Mouse (Mus musculus): Measurements from ENCODE around the gene Capzb. TPM values are rescaled to one million over a fixed set of nuclear protein-coding genes. Genes with fewer than 3 reads are reported as not detected.

Gene Capzb
- total and polyA plus RNA-seq, 3 experiments, result 86.4 to 388 (median 160) TPM

GRCm38 (mm10) chr4:139209130-139209840, 16.6 kb downstream of the Capzb start:
- DNase-seq (ENCODE audit: extremely low read depth), result peak; percentile 35
- Histone ChIP-seq H3K9ac (ENCODE audit: insufficient read depth, low read depth) (no peak overlapping the region), H3K36me3 (replicated peaks in 1 of 2; ENCODE audit: control insufficient read depth in 1 of 2, insufficient read depth in 1 of 2, low read length in 1 of 2) (peaks cover 10 to 76% of the 10 kb centered on the region in 2 experiments), H3K4me3 (replicated peaks in 1 of 3; ENCODE audit: low read depth in 2 of 3, low read length in 2 of 3, poor library complexity in 1 of 3) (peak overlapping the region in 1 of 3 experiments; percentile 57), H3K4me1 (ENCODE audit: control insufficient read depth in 1 of 2, insufficient read depth in 2 of 2) (peaks cover 58 to 98% of the 10 kb centered on the region in 2 experiments), H3K9me3 (replicated peaks; ENCODE audit: low read length) (no peaks in the 10 kb centered on the region), H3K79me2 (replicated peaks; ENCODE audit: control insufficient read depth, extremely low read depth, insufficient read depth, poor library complexity, severe bottlenecking) (peaks cover 74% of the 10 kb centered on the region), H3K4me2 (ENCODE audit: insufficient read depth, low read depth, poor library complexity, severe bottlenecking) (peak overlapping the region; percentile 38; the same call in 1 of the 2 replicates), H3K27ac (ENCODE audit: insufficient read depth, low read depth) (peak overlapping the region; percentile 90), H3K27me3 (replicated peaks) (no peaks in the 10 kb centered on the region)
- dilution Hi-C loops (cut with MboI; ENCODE audit: extremely low pct_ligation_motif_present, extremely low pct_unique_long_range_greater_than_20kb, low sequenced_read_pairs), result no loop called here
- TF ChIP-seq NELFE (IDR thresholded peaks at IDR 0.05; ENCODE audit: low read depth, low read length), result no peak
- no peak for TF ChIP-seq TBP (conservative IDR thresholded peaks at IDR 0.05; ENCODE audit: low read depth, low read length)
- TF ChIP-seq MXI1 (IDR thresholded peaks at IDR 0.05; ENCODE audit: low read depth, low read length), result peak; percentile 66; the same call in 1 of the 2 replicates
- TF ChIP-seq MAFK (IDR thresholded peaks at IDR 0.05; ENCODE audit: insufficient replicate concordance, low read length), result no peak
- no peak for TF ChIP-seq JUND (conservative IDR thresholded peaks at IDR 0.05; ENCODE audit: low read depth, low read length)
- TF ChIP-seq EP300 (IDR thresholded peaks at IDR 0.05; ENCODE audit: low read length), result peak; percentile 34; the same call in 1 of the 2 replicates
- in situ Hi-C loops (cut with MboI; ENCODE audit: low pct_ligation_motif_present, low pct_unique_long_range_greater_than_20kb, low sequenced_read_pairs), result no loop called here

- Histone ChIP-seq H3K4me3 (replicated peaks in 1 of 3; ENCODE audit: low read depth in 2 of 3, low read length in 2 of 3, poor library complexity in 1 of 3) (no peak overlapping the region), H3K4me1 (ENCODE audit: control insufficient read depth in 1 of 2, insufficient read depth in 2 of 2) (peaks cover 59 to 93% of the 10 kb centered on the region in 2 experiments), H3K9ac (ENCODE audit: insufficient read depth, low read depth) (no peak overlapping the region)
Observed at GRCm38 (mm10) chr4:139211975-139212831, 19.5 kb downstream of the Capzb start.

More at GRCm38 (mm10) chr4:139211975-139212831, 19.5 kb downstream of the Capzb start:
- peak in 1 of 2 experiments; percentile 25; a peak in 2 of 4 replicates for TF ChIP-seq CTCF (conservative IDR thresholded peaks at IDR 0.05 in 1 of 2, IDR thresholded peaks at IDR 0.05 in 1 of 2; ENCODE audit: low read depth in 2 of 2, low read length in 2 of 2)
- no peak for TF ChIP-seq MXI1 (IDR thresholded peaks at IDR 0.05; ENCODE audit: low read depth, low read length)
- no peak for TF ChIP-seq ELF1 (IDR thresholded peaks at IDR 0.05; ENCODE audit: low read depth, low read length)
- no peak for TF ChIP-seq ZKSCAN1 (IDR thresholded peaks at IDR 0.05; ENCODE audit: borderline replicate concordance, low read depth, low read length)
- no peak for TF ChIP-seq PAX5 (IDR thresholded peaks at IDR 0.05; ENCODE audit: low read length)
- TF ChIP-seq POLR2AphosphoS2 (IDR thresholded peaks at IDR 0.05; ENCODE audit: low read depth, low read length), result no peak
- TF ChIP-seq EP300 (IDR thresholded peaks at IDR 0.05; ENCODE audit: low read length), result peak; percentile 76
- peak; percentile 88 for TF ChIP-seq BHLHE40 (IDR thresholded peaks at IDR 0.05; ENCODE audit: low read depth, low read length)
- peak; percentile 42; the same call in 1 of the 2 replicates for TF ChIP-seq ETS1 (conservative IDR thresholded peaks at IDR 0.05; ENCODE audit: low read depth, low read length)
- peak; percentile 91 for TF ChIP-seq IRF4 (IDR thresholded peaks at IDR 0.05; ENCODE audit: low read depth, low read length)
- no peak for TF ChIP-seq CHD1 (IDR thresholded peaks at IDR 0.05; ENCODE audit: low read depth, low read length)
- TF ChIP-seq ZNF384 (IDR thresholded peaks at IDR 0.05; ENCODE audit: low read depth, low read length), result no peak
- no peak for TF ChIP-seq MYC (IDR thresholded peaks at IDR 0.05; ENCODE audit: low read depth, low read length)
- no peak for TF ChIP-seq MAZ (IDR thresholded peaks at IDR 0.05; ENCODE audit: low read depth, low read length)
- in situ Hi-C loops (cut with MboI; ENCODE audit: low pct_ligation_motif_present, low pct_unique_long_range_greater_than_20kb, low sequenced_read_pairs), result no loop called here
- dilution Hi-C loops (cut with MboI; ENCODE audit: extremely low pct_ligation_motif_present, extremely low pct_unique_long_range_greater_than_20kb, low sequenced_read_pairs), result no loop called here
- no peak overlapping the region for H3K4me2 ChIP-seq (ENCODE audit: insufficient read depth, low read depth, poor library complexity, severe bottlenecking)
- H3K27me3 ChIP-seq (replicated peaks), result no peaks in the 10 kb centered on the region
- DNase-seq (ENCODE audit: extremely low read depth), result peak; percentile 62
- H3K36me3 ChIP-seq (replicated peaks in 1 of 2; ENCODE audit: control insufficient read depth in 1 of 2, insufficient read depth in 1 of 2, low read length in 1 of 2), result peaks cover 12 to 79% of the 10 kb centered on the region in 2 experiments
- H3K27ac ChIP-seq (ENCODE audit: insufficient read depth, low read depth), result peak overlapping the region; percentile 0; the same call in 1 of the 2 replicates
- no peaks in the 10 kb centered on the region for H3K9me3 ChIP-seq (replicated peaks; ENCODE audit: low read length)
- H3K79me2 ChIP-seq (replicated peaks; ENCODE audit: control insufficient read depth, extremely low read depth, insufficient read depth, poor library complexity, severe bottlenecking), result peaks cover 72% of the 10 kb centered on the region
